Mouse (Mus musculus) left cerebral cortex, adult 9 months (tissue): ENCODE measurements at regions not wholly inside any gene's neighbourhood (a gene's known extent, or its start where the extent isn't known, plus 50 kb on each side); places are given as distances from the start of the nearest gene placed in this dataset.
"Not testable (repeated sequence)": the region's sequence is repeated elsewhere in the genome, so short reads cannot be mapped to it uniquely, and the experiment has no call there.

ENCODE experiments used
- DNase-seq, 2 experiments: peaks; one replicate each; pipeline ENCODE4 v3.0.0; 2022; ENCODE audit warnings: low spot score in 2 of 2

DNA sequence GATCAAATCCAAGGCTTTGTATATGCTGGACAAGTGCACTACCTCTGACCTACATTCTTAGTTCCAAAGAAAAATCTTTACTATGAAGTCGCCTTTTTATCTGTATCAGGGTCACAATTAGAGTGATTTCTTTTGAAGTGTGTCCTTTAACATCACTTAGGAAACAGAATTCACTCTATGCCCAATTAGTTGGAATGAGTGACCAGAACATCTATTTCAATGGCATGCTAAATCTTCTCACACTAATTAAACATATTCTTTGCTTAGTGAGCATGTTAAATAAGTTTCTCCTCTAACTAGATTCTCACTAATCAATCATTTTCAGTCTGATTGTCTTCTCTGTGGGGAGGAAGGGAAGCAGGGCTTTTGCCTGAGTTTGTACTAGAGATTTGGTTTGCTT lies 84.9 kb downstream of the Arl6ip6 start:
- no peak for DNase-seq

DNA sequence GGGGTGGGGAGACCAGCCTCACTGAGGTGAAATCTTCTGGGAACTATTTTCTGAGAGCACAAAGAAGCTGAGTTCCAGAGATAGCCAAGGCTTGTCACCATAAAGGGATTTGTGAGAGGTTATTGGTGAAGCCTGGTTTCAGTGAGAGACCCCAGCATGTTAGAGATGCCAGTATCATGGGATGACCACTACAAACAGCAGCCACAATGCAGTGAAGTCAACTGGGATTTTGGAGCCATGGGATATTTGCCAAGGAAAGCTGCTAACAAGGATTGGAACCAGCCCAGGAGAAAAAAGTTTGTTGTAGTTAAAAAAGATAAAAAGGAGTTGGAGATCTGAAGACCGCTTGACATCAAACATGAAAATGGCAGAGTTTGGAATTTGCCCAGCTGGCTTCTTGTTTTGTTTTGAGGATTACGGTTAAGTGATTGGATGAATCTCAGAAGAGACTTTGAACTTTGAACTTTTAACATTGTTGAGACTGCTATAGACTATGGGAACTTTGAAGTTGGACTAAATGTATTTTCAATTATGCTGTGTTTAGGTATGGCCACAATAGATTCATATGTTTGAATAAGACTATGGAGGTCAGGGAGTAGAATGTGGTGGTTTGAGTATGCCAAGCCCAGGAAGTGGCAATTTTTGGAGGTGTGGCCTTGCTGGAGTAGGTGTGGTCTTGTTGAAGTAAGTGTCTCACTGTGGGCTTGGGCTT lies 110.3 kb downstream of the Arl6ip6 start:
- no peak for DNase-seq

DNA sequence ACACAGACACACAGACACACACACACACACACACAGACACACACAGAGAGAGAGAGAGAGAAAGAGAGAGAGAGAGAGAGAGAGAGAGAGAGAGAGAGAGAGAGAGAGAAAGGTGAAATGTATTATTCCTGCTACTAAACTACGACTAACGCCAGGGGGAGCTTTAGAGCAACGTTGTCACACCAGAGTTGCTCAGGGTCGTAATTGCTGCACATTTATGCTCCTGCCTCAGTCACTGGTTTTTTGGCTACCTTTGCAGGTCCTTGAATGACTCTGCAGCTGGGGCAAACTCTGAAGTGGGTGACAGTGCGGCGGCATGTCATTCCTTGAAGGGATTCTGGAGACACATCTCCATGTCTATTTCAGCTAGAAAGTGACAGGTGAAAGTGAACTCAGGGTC lies 139.2 kb downstream of the Arl6ip6 start:
- DNase-seq: peak in 1 of 2 experiments; percentile 24

- no peak for DNase-seq
Observed at GRCm38 (mm10) chr2:53359026-53359425, 167.5 kb downstream of the Arl6ip6 start.

GRCm38 (mm10) chr2:53382348-53382747 lies 190.8 kb downstream of the Arl6ip6 start:
- peak; percentile 2 to 29 for DNase-seq

DNA sequence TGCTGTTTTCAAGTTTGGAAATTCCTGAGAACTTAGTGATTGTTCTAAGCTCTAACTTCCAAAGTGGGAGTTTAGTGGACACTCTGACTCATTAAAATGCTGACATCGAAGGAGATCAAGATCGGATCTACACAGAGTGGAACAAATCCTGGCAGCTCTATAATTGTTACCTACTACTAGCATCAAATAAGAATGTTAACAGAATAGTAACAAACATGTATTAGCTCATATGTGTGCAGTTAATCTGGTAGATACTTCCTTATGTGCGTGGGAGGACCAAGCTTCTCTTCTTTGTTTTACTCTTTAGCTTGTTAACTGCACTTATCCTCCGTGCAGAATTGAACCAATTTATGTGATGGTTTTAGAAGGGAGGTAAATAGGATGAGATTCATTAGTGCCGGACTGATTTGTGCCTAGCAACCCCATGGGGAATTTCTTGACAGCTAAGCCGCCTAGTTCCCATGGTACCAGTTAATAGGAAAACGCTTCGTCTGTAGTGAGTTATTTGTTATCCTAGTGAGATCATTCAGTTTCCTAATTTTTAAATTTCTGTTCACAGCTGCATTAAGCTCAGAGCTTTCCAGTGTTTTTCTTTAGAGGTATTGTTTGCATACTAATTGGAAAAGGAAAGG lies 193.1 kb downstream of the Arl6ip6 start:
- DNase-seq: no peak

GRCm38 (mm10) chr2:53388652-53389051 lies 197.1 kb downstream of the Arl6ip6 start:
- DNase-seq: no peak

GRCm38 (mm10) chr2:53414471-53414870 lies 222.9 kb downstream of the Arl6ip6 start:
- no peak for DNase-seq

DNA sequence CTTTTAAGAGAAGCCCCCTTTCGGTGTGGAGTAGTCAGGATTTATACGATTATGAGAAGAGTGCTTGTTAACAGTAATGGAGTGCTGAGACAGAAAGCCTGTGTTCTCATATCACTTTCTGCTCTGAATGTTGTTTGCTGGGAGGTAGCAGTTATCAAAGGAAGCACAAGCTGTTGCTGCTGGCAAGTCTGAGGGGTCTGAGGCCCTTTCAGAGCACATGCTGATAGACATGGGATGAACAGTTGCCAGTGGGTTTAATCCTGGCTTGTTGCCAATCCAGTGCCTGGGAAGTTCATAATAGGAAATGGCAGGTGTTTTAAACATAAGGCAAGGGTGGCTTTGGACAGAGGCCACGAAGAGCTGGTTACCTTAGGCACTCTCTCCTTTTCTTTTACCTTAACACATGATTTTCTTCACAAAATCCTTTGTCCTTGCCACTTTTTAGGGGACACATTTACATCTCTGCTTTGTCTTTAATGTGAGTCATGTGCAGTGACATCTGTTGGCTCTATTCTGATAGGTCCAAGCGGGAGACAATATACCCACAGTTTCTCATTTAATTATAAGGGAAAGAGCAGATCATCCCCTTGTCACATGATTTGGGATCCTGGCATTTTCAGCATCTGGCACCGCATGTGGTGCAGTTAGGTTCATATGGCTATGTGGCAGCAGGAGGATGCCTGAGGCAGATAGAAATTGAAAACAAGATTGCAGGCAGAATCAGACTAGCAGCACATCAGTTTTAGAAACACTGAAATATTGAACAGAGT lies 245.7 kb downstream of the Arl6ip6 start:
- peak; percentile 5 to 40 for DNase-seq

GRCm38 (mm10) chr2:53440301-53440700 lies 248.8 kb downstream of the Arl6ip6 start:
- not testable (repeated sequence) for DNase-seq

- DNase-seq: no peak
Observed at GRCm38 (mm10) chr2:53460265-53460664, 268.7 kb downstream of the Arl6ip6 start.

GRCm38 (mm10) chr2:53474455-53474854 lies 282.9 kb downstream of the Arl6ip6 start:
- no peak for DNase-seq

GRCm38 (mm10) chr2:53479051-53479450 lies 287.5 kb downstream of the Arl6ip6 start:
- not testable (repeated sequence) for DNase-seq

- DNase-seq: no peak
Observed at GRCm38 (mm10) chr2:53488301-53488700, 296.8 kb downstream of the Arl6ip6 start.

DNA sequence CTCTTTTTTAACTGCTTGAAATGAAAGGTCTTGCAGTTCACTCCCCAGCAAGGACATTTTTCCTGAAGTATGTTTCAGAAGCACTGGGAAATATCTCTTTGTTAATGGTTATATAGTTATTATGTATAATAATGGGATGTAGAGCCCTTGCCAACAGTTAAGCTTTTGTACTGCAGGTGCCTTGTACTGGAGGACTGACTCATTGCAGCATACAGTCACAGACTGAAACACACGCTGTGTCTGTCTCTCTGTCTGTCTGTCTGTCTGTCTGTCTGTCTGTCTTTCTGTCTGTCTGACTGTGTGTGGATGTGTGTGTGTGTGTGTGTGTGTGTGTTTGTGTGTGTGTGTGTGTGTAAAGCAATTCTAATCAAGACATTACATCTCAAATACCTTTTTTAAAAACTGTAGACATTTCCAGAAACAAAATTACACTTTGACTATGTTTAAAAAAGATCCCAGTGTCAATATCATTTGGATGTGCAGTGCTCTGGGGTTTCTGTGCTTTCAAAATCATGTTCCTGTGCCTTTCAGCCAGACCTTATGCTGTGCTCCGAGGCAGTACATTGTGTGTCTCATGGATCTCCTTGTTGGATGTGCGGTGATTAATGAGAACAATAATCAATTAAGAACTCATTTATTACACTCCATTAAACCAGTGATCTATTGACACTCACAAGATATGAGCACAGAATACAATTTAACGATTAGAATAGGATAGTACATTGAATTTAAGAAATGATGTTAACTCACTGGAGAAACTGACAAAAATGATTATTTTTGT lies 299.5 kb downstream of the Arl6ip6 start:
- no peak for DNase-seq

DNA sequence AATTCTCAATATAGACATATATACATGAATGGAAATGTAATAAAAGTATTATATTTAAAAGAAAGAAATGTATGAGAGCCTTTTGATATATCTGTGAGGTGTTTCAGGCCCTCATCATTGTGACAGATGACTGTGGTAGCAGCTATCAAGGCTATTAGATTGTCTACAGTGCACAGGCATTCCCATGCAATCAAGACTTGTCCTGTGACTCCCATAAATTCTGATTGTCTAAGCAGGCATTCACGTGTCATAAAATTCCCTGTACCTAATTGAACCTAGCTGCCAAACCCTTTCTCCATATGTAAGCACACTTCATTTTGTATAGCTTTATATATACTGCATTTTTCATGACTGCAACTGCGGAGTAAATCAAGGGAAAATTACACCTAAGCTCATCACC lies 301.3 kb downstream of the Arl6ip6 start:
- no peak for DNase-seq

GRCm38 (mm10) chr2:53501657-53502274 lies 310.2 kb downstream of the Arl6ip6 start:
- DNase-seq: peak in 1 of 2 experiments; percentile 5

DNA sequence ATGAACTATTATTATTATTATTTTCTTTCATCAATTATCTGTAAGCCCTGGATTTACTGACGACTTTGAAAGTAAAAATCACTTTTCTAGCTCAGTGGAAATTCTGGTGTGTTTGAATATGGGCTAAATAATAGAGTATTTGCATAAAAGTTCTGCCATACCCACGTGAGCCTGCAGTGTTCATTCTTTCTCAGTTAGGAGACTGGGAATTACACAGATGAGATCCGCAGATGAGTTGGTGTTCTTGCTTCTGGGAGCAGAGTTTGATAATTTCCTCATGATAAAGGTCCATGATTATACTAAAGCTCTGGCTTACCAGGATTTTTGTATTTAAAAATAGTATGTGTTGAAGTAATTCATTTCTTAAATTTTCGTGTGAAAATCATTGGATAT lies 310.7 kb downstream of the Arl6ip6 start:
- no peak for DNase-seq

DNA sequence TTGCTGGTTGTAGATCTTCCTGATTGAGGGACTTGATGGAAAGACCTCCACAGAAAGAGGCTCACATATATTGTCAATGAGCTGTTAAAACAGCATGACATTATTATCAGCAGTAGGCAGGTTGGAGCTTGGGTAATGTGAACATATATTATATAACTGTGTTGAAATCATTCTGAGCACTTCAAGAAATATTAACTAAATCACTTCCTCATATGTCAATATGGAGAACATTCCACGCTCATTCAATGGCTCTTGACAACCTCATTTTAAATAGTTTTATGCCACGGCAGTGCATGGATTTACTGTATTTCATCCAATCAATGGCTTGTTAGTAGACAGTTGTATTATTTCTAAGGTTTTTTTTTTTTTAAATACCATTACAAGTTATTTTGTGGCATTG lies 350.6 kb downstream of the Arl6ip6 start:
- DNase-seq: no peak

DNA sequence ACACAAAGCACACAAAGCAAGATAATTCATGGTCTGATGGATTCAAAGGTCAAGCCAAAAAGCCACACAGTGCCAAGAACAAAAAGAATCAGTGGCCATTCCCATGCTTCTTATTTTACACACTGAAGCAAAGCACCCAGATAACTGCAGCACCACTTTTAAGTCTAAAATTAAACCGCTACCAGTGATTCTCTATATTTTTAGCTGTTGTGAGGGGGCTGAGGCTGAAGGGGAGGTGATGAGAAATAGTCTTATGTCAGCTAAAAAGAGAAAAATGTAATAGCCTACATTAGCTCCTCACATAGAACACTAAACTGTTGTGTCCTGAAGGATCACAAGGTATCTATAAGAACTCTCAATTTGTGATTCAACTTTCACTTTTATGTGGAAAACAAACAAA lies 382.5 kb downstream of the Arl6ip6 start:
- no peak for DNase-seq

DNA sequence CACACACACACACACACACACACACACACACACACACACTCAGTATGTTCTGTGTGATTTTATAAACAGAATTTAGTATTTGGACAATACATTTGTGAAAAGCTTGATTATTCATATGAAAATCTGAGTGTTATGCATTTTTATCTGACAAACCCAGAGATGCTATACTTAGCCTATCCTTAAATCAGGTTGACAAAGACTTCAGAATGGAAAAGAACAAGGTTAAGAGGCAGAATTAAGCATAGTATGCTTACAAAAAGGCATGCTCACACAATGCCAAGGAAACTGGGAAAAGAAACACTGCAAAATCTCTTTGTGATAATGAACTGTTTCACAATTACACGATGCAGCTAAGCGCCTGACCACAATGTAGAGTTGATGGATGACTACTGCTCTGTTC lies 414.3 kb downstream of the Arl6ip6 start:
- no peak for DNase-seq

GRCm38 (mm10) chr2:53619681-53620080 lies 428.2 kb downstream of the Arl6ip6 start:
- DNase-seq: no peak
